Mouse (Mus musculus) Patski (cell line): ENCODE results near the gene Map1s. TPM values are rescaled to one million over a fixed set of nuclear protein-coding genes. Genes with fewer than 3 reads are reported as not detected.

Source experiments
- ATAC-seq: fragments of 100-300 bp; one replicate; pipeline ENCODE4 v1.8.0; 2021
- CTCF ChIA-PET: fragments of 350-600 bp; sonication (Branson Sonifier 250); formaldehyde crosslinking; loops from one replicate; lab custom pipeline; 2022; ENCODE audit warnings: inconsistent platforms; lab: Charles Lee
- POLR2A ChIA-PET: fragments of 350-600 bp; sonication (Branson Sonifier 250); formaldehyde crosslinking; loops from one replicate; lab custom pipeline; 2022; ENCODE audit warnings: antibody characterized with exemption, inconsistent platforms; lab: Charles Lee
- DNase-seq: peaks from one replicate; pipeline ENCODE4 v3.0.0-alpha.2; 2011; ENCODE audit warnings: low read depth, low spot score
- H3K27me3 ChIP-seq: fragments of 371-371 bp; one replicate; pipeline ENCODE4 v1.5.1; 2021
- CTCF ChIP-seq: fragments of 100-300 bp; IDR thresholded peaks from one replicate; pipeline ENCODE4 v1.5.1; 2021
- in situ Hi-C: fragments of 300-500 bp; cut with MboI; formaldehyde crosslinking; loops from 3 replicates; pipeline ENCODE4 v1.11.1; 2018; ENCODE audit warnings: low pct_unique_long_range_greater_than_20kb, mixed read lengths
- polyA plus RNA-seq: library from polyadenylated mRNA; unstranded; gene quantifications from one replicate; pipeline ENCODE4 v1.2.3, GENCODE M21; 2021

Map1s gene
- polyA plus RNA-seq, 1 experiment from 2014 or later, result 50.9 TPM

DNA sequence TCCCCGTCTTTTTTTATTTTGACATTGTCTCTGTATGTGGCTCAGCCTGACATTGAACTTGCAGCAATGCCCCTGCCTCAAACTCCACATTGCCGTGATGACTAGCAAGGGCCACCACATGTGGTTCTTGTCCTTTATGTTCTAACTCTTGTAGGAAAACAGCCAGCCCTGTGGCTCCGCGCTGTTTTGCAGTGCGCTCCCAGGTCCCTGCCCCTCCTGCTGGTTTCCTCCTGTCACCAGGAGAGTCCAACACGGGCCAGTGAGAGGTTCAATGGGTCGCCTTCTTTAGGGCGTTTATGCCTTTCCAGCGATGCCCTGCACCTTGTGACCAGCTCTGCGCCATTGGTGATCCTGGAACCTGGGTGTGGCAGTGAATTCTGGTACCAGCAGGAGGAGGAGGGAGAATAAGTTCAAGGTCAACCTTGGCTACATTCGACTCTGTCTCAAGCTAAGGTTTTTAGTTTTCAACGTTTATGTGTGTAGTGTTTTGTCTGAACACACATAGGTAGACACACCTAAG is 39.7 kb upstream of the Map1s start:
- no peak for TF ChIP-seq CTCF
- DNase-seq (no peak), ATAC-seq (no peak)
- ChIA-PET POLR2A (no interaction called here), CTCF (interaction anchor here (1.0 to 3.5 kb wide), 3 partner anchors 12 to 103 kb away, joined by 3 to 16 read pairs (median 4); no protein-coding TSS in a partner anchor)
- in situ Hi-C loops, result no loop called here
- no peaks in the 10 kb centered on the region for H3K27me3 ChIP-seq

DNA sequence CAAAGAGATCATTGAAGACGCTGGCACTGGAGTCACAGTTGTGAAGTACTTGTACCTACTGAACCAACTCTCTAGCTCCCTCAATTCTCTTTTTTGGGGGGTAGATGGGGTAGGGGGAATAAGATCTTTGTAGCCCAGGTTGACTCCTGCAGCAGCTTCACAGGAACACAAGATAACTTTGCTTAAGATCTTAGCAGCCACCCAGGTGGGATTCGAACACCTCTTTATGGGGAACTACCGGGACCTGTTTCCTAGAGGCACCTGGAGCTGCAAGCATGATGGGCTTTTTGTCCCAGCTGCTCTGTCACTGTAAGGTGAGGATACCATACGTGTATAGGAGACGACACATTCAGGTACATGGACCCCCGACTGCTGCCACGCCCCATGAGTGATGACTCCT is 39.2 kb upstream of the Map1s start:
- in situ Hi-C loops, result no loop called here

DNA sequence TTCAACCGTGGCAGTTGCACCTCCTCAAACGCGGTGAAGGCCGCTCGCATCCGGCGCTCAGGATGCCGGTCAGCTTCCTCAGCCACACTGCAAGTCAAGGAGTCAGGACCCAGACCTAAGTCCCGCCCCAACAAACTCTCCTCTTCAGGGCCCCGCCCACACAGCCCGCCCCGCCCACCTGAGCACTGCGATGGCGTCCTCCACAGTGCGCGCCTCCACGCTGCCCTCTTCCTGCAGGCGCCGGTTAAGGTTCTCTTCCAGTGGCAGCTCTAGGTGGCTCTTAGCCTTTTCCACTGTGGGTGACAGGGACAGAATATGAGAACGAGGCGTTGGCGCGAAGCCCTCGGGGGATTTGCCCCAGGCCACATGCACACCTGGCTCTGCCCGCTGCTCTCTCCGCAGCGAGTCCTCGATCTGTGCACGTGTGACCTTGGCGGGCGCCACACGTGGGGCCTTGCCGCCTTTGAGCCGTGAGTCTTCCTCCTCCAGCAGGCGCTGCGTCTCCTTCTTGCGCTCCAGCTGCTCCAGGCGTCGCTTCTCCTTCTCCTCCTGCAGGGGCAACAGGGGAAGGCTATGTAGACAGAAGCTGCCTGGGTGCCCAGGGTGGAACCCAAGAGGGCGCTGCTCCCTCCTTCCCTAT is 37.1 kb upstream of the Map1s start:
- POLR2A ChIA-PET, result interaction anchor here (1.2 kb wide), 1 partner anchor 24 kb away, joined by 6 read pairs; no protein-coding TSS in a partner anchor
- H3K27me3 ChIP-seq, result no peaks in the 10 kb centered on the region
- TF ChIP-seq CTCF, result no peak
- CTCF ChIA-PET, result interaction anchor here (0.7 to 3.4 kb wide), 10 partner anchors 9 to 107 kb away, joined by 3 to 58 read pairs (median 4); partner anchors contain the start of gene Arrdc2
- ATAC-seq, result no peak
- in situ Hi-C loops, result no loop called here
- DNase-seq, result no peak

More for the DNA sequence above, 39.2 kb upstream of the Map1s start:
- DNase-seq, result no peak
- TF ChIP-seq CTCF, result no peak
- POLR2A ChIA-PET, result no interaction called here
- H3K27me3 ChIP-seq, result no peaks in the 10 kb centered on the region
- ATAC-seq, result no peak
- CTCF ChIA-PET, result interaction anchor here (1.0 to 3.5 kb wide), 3 partner anchors 12 to 103 kb away, joined by 3 to 16 read pairs (median 4); no protein-coding TSS in a partner anchor

DNA sequence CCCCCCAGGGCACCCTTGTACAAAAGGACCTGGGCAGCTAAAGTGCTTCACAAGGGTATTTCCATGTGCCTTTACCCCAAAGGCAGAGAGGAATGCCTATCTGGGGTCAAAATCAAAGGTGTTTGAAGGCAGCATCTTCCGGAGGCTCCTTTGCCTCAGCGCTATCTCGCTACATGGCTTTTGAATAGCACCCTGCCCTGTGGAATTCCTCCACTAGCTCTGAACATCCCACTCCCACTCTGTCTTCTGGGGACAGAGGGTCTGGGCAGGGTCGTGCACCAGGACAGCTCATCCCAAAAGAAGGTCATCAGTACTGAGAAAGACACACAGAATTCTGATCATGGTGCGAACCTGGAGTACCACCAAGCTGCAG is 36.5 kb upstream of the Map1s start:
- POLR2A ChIA-PET, result interaction anchor here (0.9 to 1.2 kb wide), 2 partner anchors 11 to 24 kb away, joined by 4 to 6 read pairs; no protein-coding TSS in a partner anchor
- DNase-seq, result no peak
- H3K27me3 ChIP-seq, result no peaks in the 10 kb centered on the region
- CTCF ChIA-PET, result interaction anchor here (0.7 to 3.4 kb wide), 10 partner anchors 9 to 107 kb away, joined by 3 to 58 read pairs (median 4); partner anchors contain the start of gene Arrdc2
- ATAC-seq, result no peak
- in situ Hi-C loops, result no loop called here
- no peak for TF ChIP-seq CTCF

DNA sequence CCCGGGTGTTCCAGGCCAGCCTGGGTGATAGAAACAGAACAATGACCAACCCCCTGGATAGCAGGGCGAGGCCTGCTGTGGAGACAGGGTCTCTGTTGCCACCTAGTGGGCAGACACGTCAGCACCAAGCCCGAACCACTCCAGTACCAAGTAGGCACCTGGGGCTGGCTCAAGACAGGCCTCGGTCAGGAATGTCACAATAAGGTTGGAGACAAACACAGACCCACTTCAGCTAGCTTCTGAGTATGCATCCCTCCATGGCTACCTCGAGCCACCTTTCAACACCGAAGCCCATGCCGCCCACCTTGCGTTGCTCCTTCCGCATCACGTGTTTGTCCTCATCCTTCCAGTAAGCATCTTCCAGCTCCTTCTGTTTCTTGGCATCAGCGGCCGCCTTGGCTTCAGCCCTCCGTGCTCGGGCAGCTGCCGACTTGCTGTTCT is 36.1 kb upstream of the Map1s start:
- ChIA-PET CTCF (interaction anchor here (0.7 to 3.4 kb wide), 11 partner anchors 10 to 107 kb away, joined by 3 to 58 read pairs (median 4); partner anchors contain the start of gene Arrdc2), POLR2A (interaction anchor here (0.9 kb wide), 1 partner anchor 10 kb away, joined by 4 read pairs; no protein-coding TSS in a partner anchor)
- ATAC-seq (peak; percentile 42), DNase-seq (no peak)
- H3K27me3 ChIP-seq, result no peaks in the 10 kb centered on the region
- in situ Hi-C loops, result no loop called here
- TF ChIP-seq CTCF, result no peak

DNA sequence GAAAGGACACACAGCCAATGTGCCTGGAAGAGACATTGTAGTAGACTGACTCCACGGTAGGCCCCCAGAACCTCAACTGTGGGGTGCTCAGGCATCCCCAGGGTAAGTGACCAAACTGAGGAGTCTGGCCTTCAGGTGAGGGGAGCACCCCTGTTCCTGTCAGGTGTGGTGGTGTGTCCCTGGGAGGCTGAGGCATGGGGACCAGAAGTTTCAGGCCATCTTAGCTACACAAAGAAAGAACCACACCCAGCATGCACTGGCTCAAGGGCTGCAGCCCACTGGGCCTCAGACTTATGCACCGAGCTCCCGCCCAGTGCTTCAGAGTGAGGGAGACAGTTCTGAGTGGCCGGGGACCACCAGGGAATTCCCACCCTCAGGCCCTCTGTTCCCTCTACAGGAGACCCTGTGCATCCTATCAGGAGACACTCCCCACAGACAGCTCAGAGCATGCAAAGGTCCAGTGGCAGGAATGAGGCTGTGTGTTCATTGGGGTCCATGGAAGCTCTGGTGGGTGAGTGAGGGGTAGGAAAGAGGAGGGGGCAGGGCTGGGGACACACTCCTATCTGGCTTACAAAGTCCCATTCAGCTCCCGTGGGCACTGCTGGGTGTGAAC is 34.4 kb upstream of the Map1s start:
- CTCF ChIA-PET, result interaction anchor here (1.2 to 3.4 kb wide), 4 partner anchors 9 to 30 kb away, joined by 3 to 17 read pairs (median 10); partner anchors contain the start of gene Rpl18a
- in situ Hi-C loops, result no loop called here
- no peak for ATAC-seq
- DNase-seq, result no peak
- H3K27me3 ChIP-seq, result no peaks in the 10 kb centered on the region
- POLR2A ChIA-PET, result interaction anchor here (1.1 to 1.2 kb wide), 2 partner anchors 15 to 27 kb away, joined by 3 read pairs; no protein-coding TSS in a partner anchor
- TF ChIP-seq CTCF, result no peak

DNA sequence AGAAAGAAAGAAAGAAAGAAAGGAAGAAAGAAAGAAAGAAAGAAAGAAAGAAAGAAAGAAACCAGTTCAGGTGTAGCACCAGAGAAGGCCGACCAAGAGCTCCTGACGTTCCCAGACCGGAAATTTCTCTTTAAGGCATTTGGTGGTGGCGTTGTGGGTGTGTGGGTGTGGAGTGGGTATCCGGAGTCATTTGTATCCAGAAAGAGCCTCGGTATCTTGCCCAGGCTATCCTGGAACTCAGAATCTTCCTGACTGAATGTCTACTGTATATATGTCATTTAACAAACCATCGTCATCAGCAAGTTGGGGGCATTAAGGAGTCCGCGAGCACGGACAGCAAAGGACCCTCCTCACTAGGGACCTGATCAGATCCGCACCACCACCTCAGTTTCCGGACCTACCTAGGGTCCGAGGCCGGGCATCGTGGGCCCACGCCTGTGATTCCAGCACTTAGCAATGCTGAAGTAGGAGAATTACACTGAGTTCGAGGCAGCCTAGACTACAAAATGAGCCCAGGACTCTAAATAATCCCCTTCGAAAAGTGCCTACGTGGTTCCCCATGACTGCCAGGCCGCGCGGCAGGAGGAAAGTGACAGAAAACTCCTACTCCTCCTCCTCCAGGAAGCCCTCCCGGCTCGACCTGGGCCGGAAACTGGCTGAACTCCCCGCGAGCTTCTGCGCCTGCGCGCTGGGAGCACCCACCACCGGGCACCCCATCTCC is 32.9 kb upstream of the Map1s start:
- CTCF ChIA-PET, result interaction anchor here (0.7 to 3.1 kb wide), 9 partner anchors 15 to 144 kb away, joined by 3 to 17 read pairs (median 3); partner anchors contain the start of gene Rpl18a
- POLR2A ChIA-PET, result interaction anchor here (0.9 to 1.2 kb wide), 4 partner anchors 16 to 33 kb away, joined by 3 to 4 read pairs (median 3); partner anchors contain the start of gene Map1s
- no peak for ATAC-seq
- H3K27me3 ChIP-seq, result no peaks in the 10 kb centered on the region
- no peak for TF ChIP-seq CTCF
- no peak for DNase-seq
- in situ Hi-C loops, result no loop called here

DNA sequence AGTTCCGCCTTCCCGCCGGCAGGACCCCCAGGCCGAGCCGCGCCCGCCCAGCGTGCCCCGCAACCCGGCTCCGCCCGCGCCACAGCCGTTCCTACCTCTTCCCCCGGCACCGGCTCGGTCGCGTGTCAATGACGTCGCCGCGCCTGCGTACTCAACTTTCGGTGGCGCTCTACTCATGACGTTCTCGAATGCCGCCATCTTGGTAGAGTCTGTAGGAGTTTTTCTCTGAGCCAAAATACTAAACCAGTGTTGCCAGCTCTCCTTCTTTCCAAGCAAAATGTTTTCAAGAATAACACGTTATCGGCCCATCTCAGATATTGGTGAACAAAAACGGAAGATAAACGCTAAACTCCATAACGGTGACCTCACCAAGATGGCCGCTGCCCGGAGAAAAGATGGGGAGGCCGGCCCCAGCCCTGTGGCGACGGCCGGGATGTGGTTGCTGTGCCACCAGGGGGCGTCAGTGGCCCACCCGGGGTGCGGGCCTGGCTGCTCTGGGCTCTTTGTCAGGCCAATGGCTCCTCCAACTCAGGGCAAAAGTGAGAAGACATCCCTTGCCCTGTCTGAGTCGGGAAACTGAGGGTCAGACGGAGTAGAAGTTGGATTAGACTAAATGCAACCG is 32.3 kb upstream of the Map1s start, which contains the start of gene Ccdc124:
Gene Ccdc124, minus strand, starts transcription at position 572 of the 622 bp plus-strand sequence.
- in situ Hi-C loops, result no loop called here
- ChIA-PET POLR2A (interaction anchor here (0.9 to 1.0 kb wide), 2 partner anchors 18 to 32 kb away, joined by 3 to 4 read pairs; partner anchors contain the start of gene Map1s), CTCF (interaction anchor here (0.7 to 3.1 kb wide), 9 partner anchors 16 to 145 kb away, joined by 3 to 17 read pairs (median 3); partner anchors contain the start of gene Rpl18a)
- DNase-seq, result peak; percentile 70
- H3K27me3 ChIP-seq, result no peaks in the 10 kb centered on the region
- no peak for TF ChIP-seq CTCF
- ATAC-seq, result peak; percentile 55

DNA sequence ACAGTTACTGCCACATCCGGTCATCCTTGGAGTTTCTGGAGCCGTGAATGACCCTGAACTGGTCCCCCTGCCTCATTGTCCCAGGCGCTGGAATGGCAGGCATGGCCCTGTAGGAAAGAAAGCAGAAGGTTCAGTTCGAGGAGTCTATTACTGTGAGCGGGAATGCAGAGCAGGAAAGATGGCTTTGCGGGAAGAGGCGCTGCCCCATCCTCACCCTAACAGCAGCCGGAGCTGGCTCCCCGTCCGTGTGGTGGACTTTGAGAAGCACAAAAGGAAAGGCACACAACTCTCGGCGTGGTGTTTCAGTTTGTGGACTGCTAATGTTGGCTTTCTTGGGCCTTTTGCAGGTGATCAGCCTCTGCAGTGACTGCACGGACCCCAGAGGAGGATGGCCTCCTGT is 31.3 kb upstream of the Map1s start:
- POLR2A ChIA-PET, result no interaction called here
- ATAC-seq (no peak), DNase-seq (no peak)
- CTCF ChIA-PET, result interaction anchor here (3.7 kb wide), 1 partner anchor 23 kb away, joined by 27 read pairs; the partner anchor contains the start of gene Rpl18a
- no peaks in the 10 kb centered on the region for H3K27me3 ChIP-seq
- no peak for TF ChIP-seq CTCF
- in situ Hi-C loops, result no loop called here
